Mouse (Mus musculus): ENCODE measurements around the gene Cep295.
A peak's percentile ranks its signal among the peaks of the same experiment; 100 is the strongest.
"Not testable (repeated sequence)": the region's sequence is repeated elsewhere in the genome, so short reads cannot be mapped to it uniquely, and the experiment has no call there.

Cep295 gene

GRCm38 (mm10) chr9:15357484-15358275, at the start of gene Cep295:
Gene Cep295 (minus strand): TSS chr9:15357788.
- DNase-seq (ENCODE audit: low spot score in 2 of 2): peak; percentile 94 to 97

GRCm38 (mm10) chr9:15397591-15397990, 40.0 kb upstream of the Cep295 start:
- no peak for DNase-seq (ENCODE audit: low spot score in 2 of 2)

GRCm38 (mm10) chr9:15395353-15395942, 37.9 kb upstream of the Cep295 start:
- no peak for DNase-seq (ENCODE audit: low spot score in 2 of 2)

GRCm38 (mm10) chr9:15387075-15387643, 29.6 kb upstream of the Cep295 start:
- peak in 1 of 2 experiments; percentile 17 for DNase-seq (ENCODE audit: low spot score in 2 of 2)

- DNase-seq (ENCODE audit: low spot score in 2 of 2): no peak
Observed at GRCm38 (mm10) chr9:15384266-15384665, 26.7 kb upstream of the Cep295 start.

- DNase-seq (ENCODE audit: low spot score in 2 of 2): no peak
Observed at GRCm38 (mm10) chr9:15366260-15366659, 8.7 kb upstream of the Cep295 start.

GRCm38 (mm10) chr9:15365856-15366255, 8.3 kb upstream of the Cep295 start:
- peak in 1 of 2 experiments; percentile 16 for DNase-seq (ENCODE audit: low spot score in 2 of 2)

- DNase-seq (ENCODE audit: low spot score in 2 of 2): no peak
Observed at GRCm38 (mm10) chr9:15364843-15365242, 7.3 kb upstream of the Cep295 start.

GRCm38 (mm10) chr9:15356916-15357483, 588 bp downstream of the Cep295 start:
- no peak for DNase-seq (ENCODE audit: low spot score in 2 of 2)

GRCm38 (mm10) chr9:15349925-15350324, 7.7 kb downstream of the Cep295 start:
- no peak for DNase-seq (ENCODE audit: low spot score in 2 of 2)

GRCm38 (mm10) chr9:15337776-15338175, 19.8 kb downstream of the Cep295 start:
- no peak for DNase-seq (ENCODE audit: low spot score in 2 of 2)

- no peak for DNase-seq (ENCODE audit: low spot score in 2 of 2)
Observed at GRCm38 (mm10) chr9:15318170-15318742, 39.3 kb downstream of the Cep295 start.

GRCm38 (mm10) chr9:15317223-15318169, 40.1 kb downstream of the Cep295 start:
- no peak for DNase-seq (ENCODE audit: low spot score in 2 of 2)

- DNase-seq (ENCODE audit: low spot score in 2 of 2): not testable (repeated sequence)
Observed at GRCm38 (mm10) chr9:15316296-15316695, 41.3 kb downstream of the Cep295 start.

- no peak for DNase-seq (ENCODE audit: low spot score in 2 of 2)
Observed at GRCm38 (mm10) chr9:15314619-15315018, 43.0 kb downstream of the Cep295 start.

GRCm38 (mm10) chr9:15313633-15314032, 44.0 kb downstream of the Cep295 start:
- no peak for DNase-seq (ENCODE audit: low spot score in 2 of 2)

GRCm38 (mm10) chr9:15312054-15312735, 45.4 kb downstream of the Cep295 start:
- no peak for DNase-seq (ENCODE audit: low spot score in 2 of 2)

GRCm38 (mm10) chr9:15310179-15310578, 47.4 kb downstream of the Cep295 start:
- DNase-seq (ENCODE audit: low spot score in 2 of 2): no peak

- DNase-seq (ENCODE audit: low spot score in 2 of 2): no peak
Observed at GRCm38 (mm10) chr9:15309425-15309824, 48.2 kb downstream of the Cep295 start.

- no peak for DNase-seq (ENCODE audit: low spot score in 2 of 2)
Observed at GRCm38 (mm10) chr9:15308254-15308653, 49.3 kb downstream of the Cep295 start.
